Mouse (Mus musculus) heart, embryonic 13.5 days (tissue): ENCODE measurements around the gene Crnn. TPM values are rescaled to one million over a fixed set of nuclear protein-coding genes. Genes with fewer than 3 reads are reported as not detected.

ENCODE experiments used
- polyA plus RNA-seq: library from polyadenylated mRNA; unstranded; fragments of >200 nt; fragmentation: Nextera tagmentation; extraction: Ambion mirVana; gene quantifications from 2 replicates; pipeline ENCODE4 v1.2.1, GENCODE M21; 2015

The Crnn gene
- polyA plus RNA-seq, 1 experiment from 2014 or later: not detected

Other genes starting within 250 kb of the Crnn start
- gene Lce3a, start 218.6 kb upstream of the Crnn start, polyA plus RNA-seq: not detected in 2 replicates
- not detected in 2 replicates for gene Lce3b, start 211.8 kb upstream of the Crnn start, polyA plus RNA-seq
- gene Lce3c, start 200.3 kb upstream of the Crnn start, polyA plus RNA-seq: not detected in 2 replicates
- gene Lce3d, start 187.4 kb upstream of the Crnn start, polyA plus RNA-seq: not detected in 2 replicates
- not detected in 2 replicates for gene Lce3e, start 177.7 kb upstream of the Crnn start, polyA plus RNA-seq
- gene Lce3f, start 152.6 kb upstream of the Crnn start, polyA plus RNA-seq: not detected in 2 replicates
- gene Crct1, start 129.1 kb upstream of the Crnn start, polyA plus RNA-seq: 0.43 TPM in 1 of 2 replicates, not detected in the other
- not detected in 2 replicates for gene Lce1m, start 125.7 kb upstream of the Crnn start, polyA plus RNA-seq
- gene Gm4858, start 76.0 kb upstream of the Crnn start, polyA plus RNA-seq: not detected in 2 replicates
- gene Flg2, start 52.5 kb downstream of the Crnn start, polyA plus RNA-seq: not detected in 2 replicates
- gene Flg, start 128.7 kb downstream of the Crnn start, polyA plus RNA-seq: not detected in 2 replicates
- 0.01 TPM in 1 of 2 replicates, not detected in the other for gene Hrnr, start 175.0 kb downstream of the Crnn start, polyA plus RNA-seq
- not detected in 2 replicates for gene Rptn, start 248.9 kb downstream of the Crnn start, polyA plus RNA-seq